Mouse (Mus musculus): ENCODE results near the gene Gm17606. TPM values are rescaled to one million over a fixed set of nuclear protein-coding genes. Genes with fewer than 3 reads are reported as not detected.

Gene Gm17606
- total RNA-seq, 2 experiments from 2014 or later = not detected

DNA sequence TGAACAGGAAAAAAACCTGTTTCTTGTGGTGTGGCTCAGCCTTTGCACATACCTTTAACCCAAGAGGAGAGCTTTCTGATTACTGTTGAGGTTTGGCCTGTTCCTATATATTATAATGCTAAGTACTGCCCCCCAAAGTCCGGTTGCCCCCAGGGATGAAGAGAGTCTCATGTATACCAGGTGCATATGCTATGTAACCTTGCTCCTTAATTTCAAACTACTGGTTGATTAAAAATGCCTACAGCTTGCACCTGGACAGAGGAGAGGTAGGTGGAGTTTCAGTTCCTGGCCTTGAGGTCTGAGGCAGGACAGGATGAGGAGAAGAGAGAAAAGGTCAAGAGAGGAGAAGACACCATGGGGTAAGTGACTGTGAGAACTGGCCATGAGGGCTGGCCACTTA lies 19.6 kb upstream of the Gm17606 start, which contains the start of gene Psmb11:
Psmb11 (plus strand) TSS at position 301 of the 400 bp plus-strand sequence.
- intact Hi-C loops (cut with DNase I) = no loop called here
- no peak for DNase-seq (ENCODE audit: low spot score)

DNA sequence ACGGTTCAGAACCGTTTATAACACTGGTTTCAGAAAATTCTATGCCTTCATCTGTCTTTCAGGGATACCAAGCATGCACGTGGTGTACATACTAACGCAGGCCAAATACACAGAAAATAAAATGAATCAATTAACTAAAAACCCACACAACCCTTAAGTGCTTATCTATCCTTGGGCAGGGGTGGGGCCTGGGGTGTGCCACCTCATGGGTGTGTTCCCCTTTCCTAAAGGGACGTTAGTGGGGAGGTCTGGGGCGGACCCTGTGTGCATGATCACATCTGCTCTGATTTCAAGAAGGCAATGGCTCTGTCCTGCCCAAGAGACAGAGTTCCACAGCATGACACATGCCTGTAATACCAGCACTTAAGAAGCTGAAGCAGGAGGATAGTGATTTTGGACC lies 17.4 kb upstream of the Gm17606 start:
- intact Hi-C loops (cut with DNase I) = no loop called here

DNA sequence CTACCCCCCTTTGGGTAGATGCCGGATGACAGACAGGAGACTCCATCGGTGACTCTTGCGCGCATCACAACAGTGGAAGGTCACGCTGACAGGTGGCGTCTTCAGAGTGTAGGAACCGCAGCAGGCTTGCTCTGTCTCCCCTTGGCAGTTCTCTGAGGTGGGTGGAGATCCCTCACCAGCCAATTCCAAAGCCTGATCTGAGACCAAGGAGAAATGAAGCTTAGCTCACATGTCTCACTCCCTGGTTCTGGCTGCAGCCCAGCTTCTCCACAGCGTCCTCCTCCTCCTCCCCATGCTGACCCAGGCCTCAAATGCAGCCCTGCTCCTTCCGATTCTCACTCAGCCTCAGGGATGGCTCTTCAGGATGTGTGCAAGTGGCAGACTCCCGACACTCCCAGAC lies 15.8 kb upstream of the Gm17606 start:
- no peak for DNase-seq (ENCODE audit: low spot score)
- intact Hi-C loops (cut with DNase I) = no loop called here

More for the DNA sequence above, 17.4 kb upstream of the Gm17606 start:
- DNase-seq (ENCODE audit: low spot score) = no peak

DNA sequence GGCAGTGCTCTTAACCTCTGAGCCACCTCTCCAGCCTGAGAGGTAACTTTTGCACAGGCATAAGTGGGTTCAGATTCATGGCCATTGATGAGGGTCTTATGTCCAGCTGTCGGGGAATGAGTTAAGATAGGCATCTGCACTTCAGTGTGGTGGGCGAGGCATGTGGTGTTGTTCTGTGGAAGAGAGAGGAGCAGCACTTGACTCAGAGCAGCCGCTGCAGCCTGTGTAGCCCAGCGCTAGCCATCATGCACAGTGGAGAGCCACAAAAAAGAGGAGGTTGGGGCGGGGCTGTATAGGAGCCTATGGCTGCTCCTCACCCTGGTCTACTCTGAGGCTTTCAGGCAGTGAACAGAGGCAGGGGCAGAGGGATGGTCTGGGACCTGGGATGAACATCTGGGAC lies 12.6 kb upstream of the Gm17606 start:
- intact Hi-C loops (cut with DNase I) = no loop called here
- DNase-seq (ENCODE audit: low spot score) = no peak

DNA sequence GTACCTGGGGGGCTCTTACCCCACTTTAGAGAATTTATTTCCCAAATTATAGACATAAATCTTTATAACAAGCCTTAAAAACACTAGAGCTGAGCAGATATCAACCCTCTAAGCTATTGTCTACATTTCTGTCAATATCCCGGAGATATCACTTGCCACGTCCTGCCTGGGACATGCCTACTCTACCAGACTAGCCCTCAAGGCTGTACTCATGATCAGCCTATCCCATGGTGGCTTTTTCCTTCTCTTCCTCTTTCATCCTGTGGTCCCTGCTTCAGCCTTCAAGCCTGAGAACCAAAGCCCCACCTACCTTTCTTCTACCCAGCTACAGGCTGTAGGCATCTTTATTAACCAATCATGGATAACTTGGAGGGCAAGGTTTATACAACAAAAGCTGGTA lies 11.0 kb upstream of the Gm17606 start:
- intact Hi-C loops (cut with DNase I) = no loop called here
- no peak for DNase-seq (ENCODE audit: low spot score)

DNA sequence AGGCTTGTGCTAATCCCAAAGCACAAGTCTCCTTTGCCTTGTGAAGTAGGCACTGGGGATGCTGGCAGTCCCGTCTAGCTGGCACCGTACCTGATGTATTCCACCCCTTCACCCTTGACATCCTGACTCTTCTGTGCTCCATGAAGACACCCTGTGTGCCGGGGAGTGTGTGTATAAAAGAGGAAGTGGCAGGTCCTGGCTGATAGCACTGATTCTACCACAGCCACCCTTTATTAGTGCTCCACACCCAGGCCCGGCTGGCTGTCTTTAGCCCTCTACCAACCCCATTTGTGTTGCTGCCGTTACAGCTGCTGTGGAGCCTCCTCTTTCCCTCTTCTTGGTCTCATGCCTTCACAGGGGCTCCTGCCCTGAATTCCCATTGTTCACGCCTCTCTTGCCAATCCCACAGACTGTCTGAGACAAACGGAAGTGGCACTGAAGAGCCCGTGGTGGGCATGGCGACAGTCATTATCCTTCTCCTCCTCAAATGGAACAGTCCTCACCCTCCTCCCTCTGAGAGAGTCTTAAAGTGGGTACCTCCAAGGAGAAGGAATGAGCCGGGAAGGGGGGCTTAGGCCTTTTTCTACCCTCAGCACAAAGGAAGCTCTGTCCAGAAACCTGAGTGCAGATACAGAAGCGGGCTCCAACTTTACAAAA lies 10.0 kb upstream of the Gm17606 start:
- DNase-seq (ENCODE audit: low spot score) = no peak
- intact Hi-C loops (cut with DNase I) = no loop called here

DNA sequence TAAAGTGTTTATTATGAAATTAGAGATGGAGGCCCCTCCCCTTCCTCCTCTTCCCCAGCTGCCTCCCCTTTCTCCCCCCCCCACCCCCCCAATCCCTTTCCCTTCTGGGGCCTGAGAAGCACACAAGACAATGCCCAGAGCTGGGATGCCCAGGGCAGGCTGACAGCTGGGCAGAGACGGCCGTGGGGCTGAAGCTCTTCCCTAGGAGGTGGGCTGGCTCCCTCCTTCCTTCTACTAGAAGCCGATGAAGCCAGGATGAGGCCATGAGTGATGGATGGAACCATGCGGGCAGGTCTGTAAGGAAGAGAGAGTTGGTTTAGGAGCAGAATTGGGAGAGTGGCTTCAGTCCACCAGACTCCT lies 9.5 kb upstream of the Gm17606 start:
- intact Hi-C loops (cut with DNase I) = no loop called here
- DNase-seq (ENCODE audit: low spot score) = no peak

DNA sequence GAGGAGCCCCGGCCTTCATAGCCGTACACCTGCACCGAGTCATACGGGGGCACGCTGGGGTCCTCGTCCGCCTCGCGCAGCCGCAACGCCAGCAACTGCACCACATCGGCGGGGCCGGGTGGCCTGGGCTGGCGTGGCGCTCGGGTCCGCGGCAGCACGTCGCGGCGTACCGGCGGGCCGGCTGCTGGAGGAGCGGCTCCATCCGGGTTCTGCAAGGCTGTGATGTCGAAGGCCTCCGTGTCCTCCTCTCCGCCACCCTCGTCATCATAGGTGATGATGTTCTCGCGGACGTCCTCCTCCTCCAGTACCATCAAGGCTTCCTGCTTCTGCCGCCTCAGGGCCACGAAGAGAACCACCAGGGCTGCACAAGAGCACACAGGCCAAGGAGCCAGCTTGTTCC lies 8.5 kb upstream of the Gm17606 start:
- intact Hi-C loops (cut with DNase I) = no loop called here
- DNase-seq (ENCODE audit: low spot score) = no peak

DNA sequence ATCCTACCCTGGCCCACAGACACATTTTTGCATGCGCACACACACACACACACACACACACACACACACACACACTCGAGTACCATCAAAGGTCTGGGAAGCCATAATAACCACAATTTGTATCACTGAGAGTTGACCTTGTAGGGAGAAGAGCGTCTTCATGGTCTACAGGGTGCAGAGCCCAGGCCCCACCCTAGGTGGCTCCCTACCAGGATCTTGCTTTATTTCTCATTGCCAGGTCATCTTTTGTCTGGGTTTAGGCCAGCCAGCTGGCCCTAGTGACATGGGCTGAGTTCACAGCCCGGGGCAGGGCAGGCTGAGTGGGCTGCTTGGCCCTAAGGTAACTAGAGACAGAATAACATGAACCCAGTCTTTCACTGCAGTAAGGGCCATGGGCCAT lies 6.6 kb upstream of the Gm17606 start:
- intact Hi-C loops (cut with DNase I) = no loop called here
- no peak for DNase-seq (ENCODE audit: low spot score)

DNA sequence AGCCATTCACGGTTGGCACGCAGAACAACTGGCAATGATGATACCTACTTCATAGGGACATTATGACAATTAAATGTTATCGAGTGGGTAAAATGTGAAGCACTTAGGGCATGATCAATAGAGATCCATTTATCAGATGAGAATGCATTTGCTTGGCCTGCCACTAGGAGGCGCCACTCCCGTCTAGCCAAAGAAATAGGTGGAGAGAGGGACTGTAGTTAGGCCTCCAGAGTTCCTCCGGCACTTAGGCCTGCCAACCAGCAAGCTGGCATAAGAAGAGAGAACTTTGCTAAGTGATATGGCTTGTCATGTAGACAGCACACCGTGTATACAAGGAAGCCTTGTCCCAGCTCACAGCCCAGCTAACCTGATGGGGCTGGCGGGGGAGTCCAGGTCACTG lies 3.8 kb upstream of the Gm17606 start:
- DNase-seq (ENCODE audit: low spot score) = no peak
- intact Hi-C loops (cut with DNase I) = no loop called here

DNA sequence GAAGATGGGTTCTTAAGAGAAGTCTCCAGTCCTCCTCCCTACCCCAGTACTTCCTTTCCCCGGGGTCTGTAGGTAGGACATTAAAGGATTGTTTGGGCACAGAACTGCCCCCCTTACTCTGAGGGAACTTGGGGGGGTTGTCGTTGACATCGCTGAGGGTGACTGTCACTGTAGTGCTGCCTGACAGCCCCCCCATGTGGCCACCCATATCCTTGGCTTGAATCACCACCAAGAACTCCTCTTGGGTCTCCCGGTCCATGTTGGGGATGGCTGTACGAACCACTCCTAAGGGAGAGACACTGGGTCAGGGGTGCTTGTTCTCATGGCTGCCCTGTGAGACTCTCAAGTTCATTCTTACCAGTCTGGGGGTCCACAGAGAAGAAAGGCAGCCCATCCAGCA lies 2.5 kb upstream of the Gm17606 start:
- DNase-seq (ENCODE audit: low spot score) = no peak
- intact Hi-C loops (cut with DNase I) = no loop called here

DNA sequence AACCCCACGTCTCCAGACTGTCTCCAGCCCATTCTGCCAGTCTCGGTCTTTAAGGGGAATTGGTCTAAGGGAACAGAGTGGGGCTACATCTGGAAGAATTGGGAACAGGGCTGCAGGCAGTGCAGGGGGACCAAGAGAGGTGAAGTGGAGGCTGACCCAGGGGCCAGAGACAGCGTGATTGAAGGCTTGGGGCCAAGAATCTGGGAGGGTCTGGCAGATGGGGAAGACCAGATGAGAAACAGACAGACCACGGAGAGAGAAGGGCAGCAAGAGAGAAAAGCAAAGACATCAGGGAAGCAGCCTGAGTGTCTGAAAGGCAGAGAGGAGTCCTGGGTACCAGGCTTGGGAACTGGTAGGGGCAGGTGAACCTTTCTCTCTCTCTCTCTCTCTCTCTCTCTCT lies 631 bp upstream of the Gm17606 start:
- intact Hi-C loops (cut with DNase I) = loop anchor here (10.0 kb wide), 1 partner anchor 415 kb away; no protein-coding TSS in a partner anchor
- no peak for DNase-seq (ENCODE audit: low spot score)

DNA sequence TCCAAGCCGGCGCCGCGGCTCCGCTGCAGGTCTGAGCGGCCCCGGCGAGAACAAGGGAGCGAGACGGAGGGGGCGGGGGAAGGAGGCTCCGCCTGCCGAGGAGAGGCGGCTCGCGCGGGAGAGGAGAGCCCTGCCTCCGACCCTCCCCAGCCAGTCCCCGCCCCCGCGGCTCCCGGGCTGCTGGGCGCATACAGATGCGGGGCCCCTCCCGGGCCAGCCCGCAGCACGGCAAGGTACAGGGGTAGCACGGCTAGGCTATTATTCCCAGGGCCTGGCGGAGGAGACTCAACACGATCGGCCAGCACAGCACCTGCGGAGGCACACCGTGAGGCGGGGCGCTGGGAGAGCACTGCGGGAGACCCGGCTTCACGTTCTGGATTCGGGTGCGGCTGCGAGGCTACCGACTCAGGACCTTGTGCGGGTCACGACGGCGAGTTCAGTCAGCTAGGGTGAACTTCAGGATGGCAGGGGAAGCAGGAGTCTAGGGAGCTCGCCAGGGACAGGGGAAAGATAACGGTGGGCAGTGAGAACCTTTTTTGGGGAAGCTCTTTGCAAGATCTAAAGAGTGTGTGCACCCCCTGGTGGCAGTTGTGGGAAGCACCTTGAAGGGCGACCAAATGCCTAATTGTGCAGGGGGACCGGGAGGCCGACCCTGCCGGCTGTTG lies 685 bp downstream of the Gm17606 start, which contains the start of gene Cdh24:
Cdh24 (minus strand) TSS at position 60 of the 665 bp plus-strand sequence.
- intact Hi-C loops (cut with DNase I) = loop anchor here (1.0 to 10.0 kb wide), 2 partner anchors 72 to 417 kb away; no protein-coding TSS in a partner anchor
- peak; percentile 77 for DNase-seq (ENCODE audit: low spot score)

DNA sequence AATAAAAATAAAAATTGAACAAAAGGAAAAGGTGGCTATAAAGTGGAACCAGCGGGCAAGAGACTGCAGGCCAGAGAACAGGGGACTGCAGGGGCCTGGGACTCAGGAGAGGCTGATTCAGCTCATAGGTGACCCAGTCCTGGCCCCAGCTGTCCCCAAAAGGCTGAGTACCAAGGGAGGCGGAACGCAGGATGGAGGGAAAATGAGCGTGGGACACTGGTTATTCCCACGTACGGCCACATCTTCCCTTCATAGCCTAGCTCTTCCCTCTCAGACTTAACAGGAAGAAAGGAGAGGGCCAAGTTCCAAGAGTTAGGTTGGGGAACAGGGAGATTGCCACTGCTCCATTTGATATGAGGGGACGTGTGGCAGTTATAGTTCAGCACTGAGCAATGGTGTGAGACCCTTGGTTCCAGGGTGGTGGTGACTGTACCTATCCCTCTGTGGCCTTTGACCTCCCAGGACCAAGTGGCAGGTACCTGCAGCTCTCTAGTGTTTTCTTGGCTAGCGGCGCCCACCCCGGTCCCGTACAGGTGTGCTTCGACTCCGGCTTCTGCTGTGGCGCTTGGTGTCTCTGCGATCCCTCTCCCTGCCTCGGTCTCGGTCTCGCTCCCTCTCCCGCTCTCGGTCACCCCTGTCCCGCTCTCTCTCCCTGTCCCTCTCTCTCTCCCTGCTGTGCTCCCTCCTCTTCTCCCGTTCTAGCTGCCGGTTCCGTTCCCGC lies 1.6 kb downstream of the Gm17606 start:
- intact Hi-C loops (cut with DNase I) = loop anchor here (10.0 kb wide), 1 partner anchor 418 kb away; no protein-coding TSS in a partner anchor

DNA sequence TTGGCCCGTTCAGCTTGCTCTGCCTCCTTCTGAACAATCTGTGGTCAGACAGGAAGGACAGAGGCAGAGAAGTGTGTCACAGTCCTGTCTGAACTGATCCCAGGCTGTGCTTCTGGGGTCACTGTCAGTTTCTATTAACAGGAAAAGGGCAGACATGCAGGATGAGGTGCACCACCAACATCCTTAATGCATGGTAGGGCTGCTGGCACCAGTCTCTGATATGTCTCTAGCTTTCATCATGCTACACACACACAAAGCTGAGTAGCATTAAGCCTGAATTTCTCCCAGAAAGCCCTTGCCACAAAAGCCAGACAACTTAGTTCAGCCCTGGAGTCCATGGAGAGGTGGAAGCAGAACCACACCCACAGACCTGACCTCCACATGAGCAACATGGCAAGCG lies 2.3 kb downstream of the Gm17606 start:
- intact Hi-C loops (cut with DNase I) = loop anchor here (10.0 kb wide), 1 partner anchor 418 kb away; no protein-coding TSS in a partner anchor
- DNase-seq (ENCODE audit: low spot score) = no peak

More for the DNA sequence above, 1.6 kb downstream of the Gm17606 start:
- no peak for DNase-seq (ENCODE audit: low spot score)

DNA sequence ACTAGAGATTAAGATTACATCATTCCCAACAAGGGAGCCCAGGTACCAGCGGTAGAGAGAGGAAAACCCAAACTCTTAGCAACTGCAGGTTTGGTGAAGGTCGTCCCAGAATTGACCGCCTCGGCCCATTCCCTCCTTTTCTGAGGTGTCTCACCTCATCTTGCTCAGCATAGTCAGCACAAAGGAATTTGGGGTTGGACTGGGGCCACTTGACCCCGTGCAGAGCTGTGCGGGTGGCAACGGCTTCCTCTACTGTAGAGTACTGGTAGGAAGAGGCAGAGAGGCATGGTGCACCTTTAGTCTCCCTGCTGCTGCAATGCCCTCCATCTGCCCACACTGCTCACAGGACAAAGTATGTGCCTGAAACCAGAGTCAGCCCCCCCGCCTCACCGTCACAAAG lies 3.5 kb downstream of the Gm17606 start:
- no peak for DNase-seq (ENCODE audit: low spot score)
- intact Hi-C loops (cut with DNase I) = loop anchor here (10.0 kb wide), 1 partner anchor 419 kb away; no protein-coding TSS in a partner anchor

DNA sequence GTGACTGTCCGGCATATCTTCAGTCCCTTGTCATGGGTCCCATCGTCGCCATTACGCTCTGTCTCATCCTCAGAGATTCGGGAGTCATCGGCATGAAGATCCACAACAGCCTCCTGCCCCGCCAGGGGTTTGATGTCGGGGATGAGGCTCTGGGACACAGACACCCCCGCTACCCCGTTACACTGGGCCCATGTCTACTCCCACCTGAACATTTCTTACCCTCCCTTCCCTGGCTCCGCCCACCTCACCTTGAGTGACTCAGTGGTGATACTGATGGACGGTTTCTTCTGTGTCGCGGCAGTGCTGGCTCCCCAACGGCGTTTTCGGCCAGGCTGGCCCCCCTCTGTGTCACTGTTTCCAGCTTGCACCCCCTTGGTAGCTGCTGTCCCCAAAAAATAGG lies 5.7 kb downstream of the Gm17606 start:
- intact Hi-C loops (cut with DNase I) = loop anchor here (10.0 kb wide), 1 partner anchor 422 kb away; no protein-coding TSS in a partner anchor
- DNase-seq (ENCODE audit: low spot score) = no peak

DNA sequence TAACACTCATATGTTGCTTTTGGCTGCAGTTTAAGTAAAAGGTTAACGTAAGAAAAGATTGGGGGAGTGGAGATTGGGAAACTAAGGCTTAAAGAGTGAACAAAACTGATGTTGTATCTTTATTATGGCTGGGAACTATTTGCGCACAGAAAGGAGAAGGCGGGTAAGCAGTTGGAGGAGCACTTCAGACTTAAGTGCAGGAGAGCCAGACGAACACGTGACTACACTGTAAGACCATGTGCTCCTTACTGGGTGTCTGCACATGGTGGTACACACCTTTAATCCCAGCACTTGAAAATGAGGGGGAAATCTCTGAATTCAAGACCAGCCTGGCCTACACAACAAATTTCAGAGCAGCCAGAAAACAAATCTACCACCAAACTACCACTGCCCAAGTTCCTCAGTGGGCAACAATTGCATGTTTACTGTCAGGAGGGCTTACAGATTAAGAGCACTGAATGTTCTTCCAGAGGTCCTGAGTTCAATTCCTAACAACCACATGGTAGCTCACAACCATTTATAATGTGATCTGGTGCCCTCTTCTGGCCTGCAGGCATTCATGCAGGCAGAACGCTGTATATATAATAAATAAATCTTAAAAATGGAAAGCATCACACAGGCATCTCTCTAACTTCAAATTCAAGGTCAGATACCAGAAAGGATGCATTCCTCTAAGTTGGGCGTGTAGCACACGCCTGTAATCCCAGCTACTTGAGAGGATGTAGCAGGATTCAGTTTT lies 6.3 kb downstream of the Gm17606 start:
- intact Hi-C loops (cut with DNase I) = loop anchor here (10.0 kb wide), 1 partner anchor 422 kb away; no protein-coding TSS in a partner anchor
- no peak for DNase-seq (ENCODE audit: low spot score)

DNA sequence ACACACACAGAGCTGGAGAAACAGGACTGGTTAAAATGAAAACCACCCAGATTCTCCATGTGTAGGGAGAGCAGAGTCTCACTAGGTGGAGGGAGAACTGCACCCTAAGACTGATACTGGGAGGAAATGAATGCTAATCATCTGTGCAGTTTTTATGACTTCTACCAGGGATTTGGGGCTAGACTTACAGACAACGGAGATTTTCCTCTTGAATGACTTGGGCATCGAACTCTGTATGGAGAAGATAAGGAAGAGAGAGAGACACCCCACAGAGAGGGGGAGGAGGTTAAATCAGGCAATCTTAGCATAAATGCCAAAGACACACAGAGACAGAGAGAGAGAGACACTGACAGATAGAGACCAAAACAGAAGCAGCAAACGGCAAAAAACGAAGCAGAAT lies 7.1 kb downstream of the Gm17606 start:
- intact Hi-C loops (cut with DNase I) = loop anchor here (10.0 kb wide), 1 partner anchor 423 kb away; no protein-coding TSS in a partner anchor
- DNase-seq (ENCODE audit: low spot score) = no peak
